Mouse (Mus musculus) kidney, postnatal 36 days (tissue): ENCODE results near the gene Rep15.

Experiments
- DNase-seq, 2 experiments: peaks; one replicate each; pipeline ENCODE4 v3.0.0; 2021 to 2022; ENCODE audit warnings: mixed read lengths in 2 of 2

The Rep15 gene

DNA sequence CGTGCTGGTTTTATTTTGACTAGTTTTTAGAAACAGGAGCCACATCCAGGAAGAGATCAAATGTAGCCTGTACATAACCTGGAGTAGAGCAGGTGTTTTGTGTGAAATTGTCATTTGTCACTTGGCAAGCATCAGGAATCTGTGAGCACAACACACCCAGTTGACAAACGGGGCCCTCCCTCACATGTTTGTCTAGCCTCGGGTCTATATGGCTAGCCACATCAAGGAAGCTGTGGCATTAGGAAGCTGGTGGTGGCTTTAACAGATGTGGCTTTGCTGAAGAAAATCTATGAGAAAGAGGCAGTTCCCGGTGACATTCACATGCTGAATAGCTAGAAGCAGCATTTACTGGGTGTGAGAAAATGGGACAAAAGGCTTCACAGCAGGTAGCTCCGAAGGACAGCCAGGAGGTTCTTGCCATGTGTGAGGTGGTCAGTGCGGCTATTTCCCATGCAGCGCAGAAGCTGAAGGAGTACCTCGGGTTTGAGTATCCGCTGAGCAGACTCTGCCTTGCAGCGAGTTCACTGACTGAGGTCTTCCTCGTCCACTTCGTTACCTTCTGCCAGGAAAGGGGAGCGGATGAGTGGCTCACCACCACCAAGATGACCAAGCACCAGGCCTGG, at the start of gene Rep15:
Rep15 (plus strand) TSS at position 282 of the 623 bp plus-strand sequence.
- no peak for DNase-seq

DNA sequence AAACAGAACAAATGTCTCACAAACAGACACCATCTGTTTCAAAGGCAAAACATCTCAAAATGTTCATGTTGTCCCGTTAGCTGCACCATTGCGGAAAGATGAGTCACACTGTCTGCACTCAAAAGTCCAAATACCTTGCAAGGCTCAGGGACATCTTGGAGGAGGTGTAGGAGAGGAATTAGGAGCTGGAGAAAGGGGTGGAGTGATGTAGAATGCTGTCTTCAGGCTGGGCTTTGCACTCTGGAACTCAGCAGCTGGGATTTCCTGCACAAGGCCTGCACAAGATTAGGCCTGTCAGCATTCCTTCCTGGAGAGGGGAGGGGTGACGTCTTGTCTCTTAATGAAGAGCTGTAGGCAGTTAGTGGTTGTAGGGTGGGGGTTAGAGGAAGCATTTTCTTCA, 47.8 kb upstream of the Rep15 start:
- no peak for DNase-seq

DNA sequence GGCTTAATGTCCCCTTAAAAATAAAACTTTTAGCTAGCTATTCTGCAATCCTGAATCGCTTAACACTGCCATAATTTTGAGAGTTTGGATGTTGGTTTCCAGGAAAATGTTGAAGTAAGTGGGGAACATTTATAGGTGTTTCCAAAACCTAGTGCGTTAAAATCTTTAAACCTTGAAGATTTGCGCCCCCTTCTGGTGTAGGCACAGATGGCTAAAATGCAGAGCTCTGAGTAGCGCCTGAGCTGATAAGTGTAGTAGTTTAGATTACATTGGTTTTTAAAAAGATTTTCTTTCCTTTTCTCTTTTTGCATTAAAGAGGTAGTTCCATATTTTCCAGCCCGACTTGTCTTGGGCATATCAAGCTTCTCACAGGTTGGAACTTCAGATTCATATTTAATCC, 38.1 kb upstream of the Rep15 start:
- peak; percentile 60 to 82 for DNase-seq

DNA sequence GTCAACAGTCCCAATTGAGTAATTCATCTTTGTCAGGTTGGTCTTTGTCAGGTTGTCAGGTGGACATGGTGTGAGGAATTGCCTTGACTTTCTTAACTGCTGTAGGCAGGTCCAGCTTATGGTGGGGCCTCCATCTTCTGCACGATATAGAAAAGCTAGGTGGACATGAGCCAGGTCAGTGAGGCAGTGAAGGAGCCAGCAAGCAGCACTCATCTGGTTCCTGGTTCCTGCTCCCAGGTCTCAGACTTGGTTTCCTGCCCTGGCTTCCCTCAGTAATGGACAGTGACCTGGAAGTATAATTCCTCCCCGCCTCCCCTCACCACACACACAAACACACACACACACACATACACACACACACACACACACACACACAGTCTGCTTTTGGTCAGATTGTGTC, 37.0 kb upstream of the Rep15 start:
- DNase-seq: no peak

DNA sequence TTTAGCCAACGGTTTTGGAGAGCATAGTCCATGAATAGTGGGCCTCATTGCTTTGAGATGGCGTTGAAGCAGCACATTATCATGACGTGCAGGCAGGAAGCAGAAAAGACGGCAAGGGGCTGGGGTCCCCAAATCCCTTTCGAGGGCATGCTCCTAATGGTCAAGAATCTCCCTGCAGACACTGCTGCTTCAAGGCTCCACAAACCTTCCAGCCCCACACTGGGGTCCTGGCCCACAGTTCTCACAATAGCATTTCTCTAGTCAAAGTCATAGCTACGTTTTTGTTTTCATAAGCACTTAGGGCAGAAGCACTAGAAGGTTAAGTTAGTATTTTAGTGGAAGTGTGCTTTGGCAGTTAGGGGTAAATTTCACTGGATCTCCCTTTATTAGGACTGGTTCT, 36.5 kb upstream of the Rep15 start:
- no peak for DNase-seq

DNA sequence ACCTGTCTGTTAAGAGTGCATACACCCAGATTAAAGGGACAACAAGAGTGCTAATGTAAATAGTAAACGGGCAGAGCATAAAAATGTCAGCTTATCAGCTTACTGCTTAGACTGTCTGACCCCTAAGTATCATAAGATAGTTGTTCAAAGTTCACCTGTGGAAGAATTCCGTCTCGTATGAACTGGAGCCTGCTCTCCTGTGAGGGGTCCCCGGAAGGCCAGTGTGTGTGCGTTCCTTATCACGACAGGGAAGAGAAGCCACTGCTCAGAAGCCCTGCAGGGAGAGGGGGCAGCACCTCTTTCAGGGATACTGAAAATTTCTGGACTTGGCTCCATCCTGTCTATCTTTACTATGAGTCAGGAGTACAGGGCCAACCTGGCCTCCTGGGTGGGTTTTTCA, 35.4 kb upstream of the Rep15 start:
- DNase-seq: no peak

DNA sequence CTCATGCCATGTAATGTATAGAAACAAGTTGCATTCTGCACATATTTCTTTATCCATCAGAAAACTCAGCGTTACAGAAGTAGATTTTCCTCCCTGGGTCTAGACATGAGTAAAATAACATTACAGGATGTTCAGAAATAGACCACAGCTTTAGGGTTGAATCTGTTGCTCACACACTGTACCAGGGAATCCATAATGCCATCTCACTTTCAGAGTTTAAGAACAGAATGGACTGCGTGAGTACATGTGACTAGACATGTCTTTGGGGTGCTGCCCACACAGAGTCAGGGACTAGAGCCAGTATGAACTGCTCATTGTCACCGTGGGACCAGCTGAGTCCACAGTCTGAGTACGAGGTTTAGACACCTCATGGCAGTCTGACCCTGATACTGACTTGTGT, 33.7 kb upstream of the Rep15 start:
- DNase-seq: no peak

DNA sequence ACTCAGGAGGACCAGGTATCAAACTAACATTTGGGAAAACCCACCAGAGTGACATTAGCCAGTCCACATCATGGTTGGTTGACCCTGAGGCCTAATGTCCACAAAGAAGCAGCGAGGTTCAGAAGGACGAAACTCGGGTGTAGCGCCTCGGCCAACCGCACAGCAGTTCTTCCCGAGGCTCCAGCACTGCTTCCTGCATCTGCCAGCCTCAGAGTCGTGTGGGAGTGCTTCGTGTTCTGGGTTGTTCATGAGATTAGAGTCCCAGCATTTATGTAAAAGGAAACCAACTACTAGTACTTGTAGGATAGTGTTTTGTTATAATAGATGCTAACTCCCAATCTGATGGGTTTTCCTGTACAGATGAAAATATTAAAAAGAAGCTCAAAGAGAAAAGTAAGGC, 33.1 kb upstream of the Rep15 start:
- DNase-seq: no peak

DNA sequence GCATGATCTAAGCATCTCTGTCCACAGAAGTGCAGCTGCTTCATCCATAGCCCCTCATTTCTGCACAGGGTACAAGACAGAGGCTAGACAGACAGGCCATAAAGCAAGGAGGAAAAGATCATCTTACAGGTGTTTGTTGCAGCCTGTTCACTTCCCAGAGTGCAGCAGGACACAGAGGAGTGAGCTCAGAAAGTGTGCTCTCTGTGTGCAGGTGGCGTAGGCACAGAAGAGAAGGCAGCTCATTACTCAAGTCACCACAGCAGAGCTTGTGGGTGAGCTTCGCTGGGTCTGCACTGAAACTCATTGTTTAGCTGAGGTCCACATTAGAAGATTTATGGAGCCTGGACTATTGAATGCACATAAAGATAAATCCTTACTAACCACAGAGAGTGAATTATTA, 32.6 kb upstream of the Rep15 start:
- DNase-seq: no peak

DNA sequence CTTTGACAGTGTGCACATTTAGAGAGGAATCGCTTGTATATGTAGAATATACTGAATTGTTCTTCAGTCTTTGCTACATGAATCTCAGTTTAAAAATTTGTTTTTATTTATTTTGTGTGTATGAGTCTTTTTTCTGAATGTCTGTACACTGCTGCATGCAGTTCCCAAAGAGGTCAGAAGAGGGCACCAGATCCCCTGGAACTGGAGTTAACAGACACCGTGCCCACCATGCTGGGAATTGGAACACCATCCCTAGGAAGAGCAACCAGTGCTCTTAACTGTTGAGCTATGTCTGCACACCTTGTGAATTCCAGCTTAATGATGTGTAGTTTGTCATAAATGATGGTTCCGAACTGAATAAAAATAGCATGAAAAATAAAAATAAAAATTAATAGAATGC, 24.2 kb upstream of the Rep15 start:
- DNase-seq: peak; percentile 21 to 81

DNA sequence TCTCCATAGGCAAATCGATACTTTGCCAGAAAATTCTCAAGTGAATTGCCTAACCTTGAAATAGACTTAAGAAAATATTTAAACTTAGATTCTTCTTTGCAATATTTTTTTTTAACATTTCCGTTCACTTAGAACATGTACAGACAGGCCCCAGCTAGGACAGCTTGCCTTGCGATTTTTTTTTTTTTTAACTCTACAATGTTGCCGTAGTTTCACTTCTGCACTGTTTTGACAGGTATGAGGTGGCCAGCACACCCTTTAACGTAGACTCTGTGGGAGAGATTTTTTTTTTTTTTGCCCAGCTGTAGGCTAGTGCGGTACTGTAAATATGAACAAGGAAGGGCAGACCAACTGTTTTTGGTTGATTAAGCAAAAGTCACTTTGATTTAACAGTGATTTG, 22.0 kb upstream of the Rep15 start:
- no peak for DNase-seq

DNA sequence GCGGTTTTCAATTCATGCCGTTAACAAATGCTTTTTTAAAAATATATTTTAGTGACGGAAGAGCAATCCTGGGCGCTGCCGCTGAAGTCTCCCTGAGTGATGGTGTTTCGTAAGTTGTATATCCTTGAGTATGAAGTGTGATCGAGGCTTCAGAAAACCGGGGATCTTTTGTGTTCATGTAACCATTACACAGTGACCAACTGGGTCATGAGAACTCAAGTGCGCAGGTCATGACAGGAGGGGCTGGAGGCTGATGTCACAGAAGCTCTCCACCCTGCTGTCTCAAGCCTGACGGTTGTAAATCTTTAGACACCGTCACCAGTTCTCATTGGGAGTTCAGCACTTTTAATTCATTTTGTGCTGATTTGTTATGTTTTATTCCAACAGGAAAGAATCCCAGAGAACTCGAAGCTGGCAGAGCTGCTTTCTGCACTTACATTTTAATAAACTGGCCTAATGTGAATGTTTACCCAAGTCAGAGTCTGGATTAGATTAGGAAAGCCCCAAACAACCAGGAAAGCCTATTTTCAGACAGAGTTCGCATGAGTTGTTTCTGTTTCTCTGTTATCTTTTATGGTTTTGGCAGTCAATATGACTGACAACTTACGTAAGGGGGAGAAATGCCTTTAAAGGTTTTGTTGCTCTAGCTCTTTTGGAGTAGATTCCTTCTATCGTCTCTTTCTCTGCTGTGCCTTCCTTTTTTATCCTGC, 21.4 kb upstream of the Rep15 start:
- no peak for DNase-seq

DNA sequence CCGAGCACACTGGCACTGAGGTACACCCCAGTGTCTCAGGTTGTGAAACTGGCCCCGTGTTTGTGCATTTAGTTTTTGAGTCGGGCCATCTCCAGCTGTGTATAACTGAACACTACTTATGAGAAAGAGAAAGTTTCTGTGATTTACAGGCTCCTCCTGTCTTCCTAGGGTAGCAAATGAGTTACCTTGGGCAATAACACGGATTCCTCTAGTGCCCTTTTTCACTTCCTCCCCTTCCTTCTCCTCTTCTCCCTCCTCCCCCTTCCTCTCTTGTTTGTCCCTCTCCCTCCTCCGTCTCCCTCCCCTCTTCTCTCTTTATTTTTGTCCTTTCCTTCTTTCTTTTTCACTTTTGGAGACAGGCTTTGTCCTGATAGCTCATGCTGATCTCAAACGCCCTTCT, 20.8 kb upstream of the Rep15 start:
- no peak for DNase-seq

DNA sequence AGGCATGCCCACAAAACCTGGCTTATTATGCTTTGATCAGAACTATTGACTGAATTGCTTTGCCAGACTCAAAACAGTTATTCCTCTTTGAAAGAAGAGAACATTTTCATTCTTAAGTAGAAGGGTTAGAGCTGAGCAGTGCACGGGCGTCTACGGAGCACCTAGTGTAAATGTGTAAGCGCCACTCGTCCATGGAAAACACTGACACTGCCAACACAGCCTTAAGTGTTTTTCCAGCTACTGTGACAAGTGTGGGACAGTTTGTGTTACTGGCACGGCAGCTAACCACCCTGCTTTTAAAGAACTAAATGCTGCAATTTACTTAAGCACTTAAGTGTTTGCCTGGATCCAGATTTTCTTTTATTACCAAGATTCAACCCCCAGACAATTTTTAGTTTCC, 20.4 kb upstream of the Rep15 start:
- no peak for DNase-seq

DNA sequence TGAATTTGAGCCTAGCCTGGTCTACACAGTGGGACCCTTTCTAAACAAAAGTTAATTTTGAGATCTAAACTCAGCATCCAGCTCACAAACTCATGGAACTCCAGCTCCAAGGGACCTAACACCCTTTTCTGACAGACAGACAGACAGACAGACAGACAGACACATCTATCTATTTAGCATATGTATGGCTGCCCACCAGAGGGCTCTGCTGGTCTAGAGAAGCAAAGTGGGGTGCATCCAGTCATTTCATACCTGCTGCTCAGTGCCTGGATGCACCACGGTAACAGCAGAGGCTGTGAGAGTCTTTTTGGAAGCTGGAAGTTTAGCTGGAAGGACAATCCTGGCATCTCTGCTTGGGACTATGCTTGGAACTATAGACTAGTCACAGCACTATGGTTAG, 18.8 kb upstream of the Rep15 start:
- no peak for DNase-seq

DNA sequence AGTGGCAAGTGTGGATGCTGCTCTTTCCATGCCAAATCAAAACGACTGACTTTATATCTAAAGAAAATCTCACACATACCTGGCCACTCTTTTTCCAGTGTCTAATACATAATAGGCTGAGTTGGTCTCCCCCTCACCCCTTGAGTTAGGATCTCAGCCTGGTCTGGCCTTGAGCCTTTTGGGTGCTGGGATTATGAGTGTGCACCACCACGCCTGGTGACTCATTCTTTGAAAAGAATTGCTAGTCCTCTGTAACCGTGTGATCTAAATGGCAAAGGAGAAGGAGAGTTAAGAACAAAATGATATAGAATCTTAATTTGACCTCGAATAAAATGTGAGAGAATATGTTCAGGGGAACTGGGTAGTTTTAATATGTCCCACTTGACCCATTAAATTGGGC, 14.5 kb upstream of the Rep15 start:
- no peak for DNase-seq

DNA sequence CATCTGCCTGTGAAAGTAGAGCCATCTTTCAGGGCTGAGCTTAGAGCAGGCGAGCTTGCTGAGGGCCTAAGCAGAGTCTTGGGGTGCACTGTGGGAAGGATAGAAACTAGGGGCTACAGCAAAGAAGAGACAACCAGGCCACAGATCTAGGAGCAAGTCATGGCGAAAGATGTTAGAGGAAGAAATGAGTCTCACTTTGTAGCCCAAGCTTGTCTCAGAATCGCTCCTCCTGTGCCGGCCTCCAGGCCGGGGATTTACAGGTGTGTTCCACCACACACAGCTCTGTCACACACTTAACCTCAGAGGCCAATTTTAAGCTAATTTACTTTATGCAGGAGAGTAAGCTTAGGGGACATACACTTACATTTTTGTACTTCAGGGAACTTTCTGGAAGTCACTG, 14.0 kb upstream of the Rep15 start:
- no peak for DNase-seq

DNA sequence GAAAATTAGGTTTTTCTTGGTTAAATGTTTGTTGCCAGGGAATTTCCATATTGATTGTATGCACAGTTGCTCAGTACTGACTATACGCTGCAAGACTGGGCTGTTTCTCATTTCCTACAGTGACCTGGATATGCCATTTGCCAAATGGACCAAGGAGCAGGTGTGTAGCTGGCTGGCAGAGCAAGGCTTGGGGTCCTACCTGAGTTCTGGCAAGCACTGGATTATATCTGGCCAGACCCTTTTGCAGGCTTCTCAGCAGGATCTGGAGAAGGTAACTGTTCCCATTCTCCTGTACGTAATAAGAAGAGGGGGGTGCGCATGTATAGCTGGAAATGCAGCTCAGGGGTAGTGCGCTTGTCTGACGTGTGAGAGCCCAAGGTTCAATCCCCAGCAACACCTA, 11.2 kb upstream of the Rep15 start:
- no peak for DNase-seq

DNA sequence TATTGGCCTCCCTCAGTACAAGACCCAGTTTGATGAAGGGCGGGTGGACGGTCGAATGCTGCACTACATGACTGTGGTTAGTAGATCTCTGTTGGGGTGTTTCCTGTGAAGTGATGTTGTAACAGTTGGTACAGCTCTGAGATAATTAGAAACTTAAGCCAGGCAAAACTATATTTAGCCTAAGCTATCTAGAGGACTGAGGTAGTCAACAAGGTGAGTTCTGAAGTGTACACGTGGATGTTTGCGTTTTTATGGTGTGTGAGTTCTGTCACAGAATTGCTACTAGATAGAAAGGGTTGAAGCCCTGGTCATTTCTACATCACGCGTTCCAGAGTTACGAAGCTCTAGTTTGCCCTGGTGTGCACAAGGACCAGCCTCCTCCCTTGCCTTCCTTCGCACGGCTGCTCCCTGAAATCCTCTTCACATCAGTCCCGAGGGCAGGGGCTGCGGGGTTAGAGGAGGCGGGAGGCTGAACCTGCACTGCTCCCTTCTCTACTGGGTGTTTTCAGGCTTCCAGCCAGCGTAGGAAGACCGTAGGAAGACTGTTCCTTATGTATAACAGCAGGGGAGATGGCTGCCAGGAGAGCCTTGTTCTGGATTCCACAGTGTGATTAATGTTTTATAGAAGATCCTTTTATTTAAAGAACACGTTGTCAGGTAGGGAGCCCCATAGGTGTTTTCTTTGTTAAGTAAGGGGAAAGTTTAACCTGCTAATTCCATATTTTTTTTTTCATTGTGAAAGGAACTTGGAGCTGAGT, 9.8 kb upstream of the Rep15 start:
- no peak for DNase-seq

DNA sequence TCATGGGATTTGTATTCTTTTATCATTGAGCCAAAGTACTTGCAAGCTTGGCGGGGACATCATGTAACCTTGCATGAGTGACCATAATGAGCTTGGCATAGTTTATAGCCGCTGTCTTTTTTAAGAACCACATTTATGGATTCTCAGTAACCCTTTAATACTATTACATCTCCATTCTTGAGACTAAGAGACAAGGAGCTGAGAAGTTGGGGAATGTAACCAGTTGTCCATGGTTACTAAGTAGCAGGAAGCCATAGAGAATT, 9.3 kb upstream of the Rep15 start:
- DNase-seq: no peak

DNA sequence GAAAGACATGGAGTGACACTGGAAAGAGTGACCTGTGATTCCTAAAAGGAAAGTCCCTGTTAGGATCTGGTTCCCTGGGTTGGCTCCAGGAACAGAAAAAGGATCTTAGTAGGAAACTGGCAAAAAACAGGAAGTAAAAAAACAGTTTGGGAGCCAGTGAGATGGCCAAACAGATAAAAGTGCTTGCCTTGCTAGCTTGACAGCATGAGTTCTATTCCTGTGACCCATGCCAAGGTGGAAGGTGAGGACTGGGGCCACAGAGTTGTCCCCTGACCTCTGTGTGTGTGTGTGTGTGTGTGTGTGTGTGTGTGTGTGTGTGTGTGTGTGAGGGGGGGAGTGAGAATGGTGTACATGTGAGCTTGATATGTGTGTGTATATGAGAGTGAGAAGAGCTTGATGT, 8.8 kb upstream of the Rep15 start:
- DNase-seq: no peak

DNA sequence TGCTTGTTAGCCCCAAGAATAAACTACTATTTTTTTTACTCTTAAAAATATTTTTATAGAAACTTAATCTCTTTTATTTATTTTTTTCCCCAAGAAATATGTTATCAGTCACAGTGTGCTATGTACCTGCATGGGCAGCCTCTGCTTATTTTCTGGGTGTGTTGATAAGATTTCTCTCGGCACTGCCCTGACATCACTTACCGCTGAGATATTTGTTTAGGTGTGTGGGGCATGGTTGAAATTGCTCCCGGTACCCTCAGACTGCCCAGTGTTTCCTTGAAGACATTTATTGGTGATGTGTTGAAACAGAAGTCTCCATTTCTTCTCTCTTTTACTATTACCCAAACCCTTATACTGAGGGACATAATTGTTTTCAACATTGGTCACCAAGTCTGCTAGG, 7.6 kb upstream of the Rep15 start:
- no peak for DNase-seq

DNA sequence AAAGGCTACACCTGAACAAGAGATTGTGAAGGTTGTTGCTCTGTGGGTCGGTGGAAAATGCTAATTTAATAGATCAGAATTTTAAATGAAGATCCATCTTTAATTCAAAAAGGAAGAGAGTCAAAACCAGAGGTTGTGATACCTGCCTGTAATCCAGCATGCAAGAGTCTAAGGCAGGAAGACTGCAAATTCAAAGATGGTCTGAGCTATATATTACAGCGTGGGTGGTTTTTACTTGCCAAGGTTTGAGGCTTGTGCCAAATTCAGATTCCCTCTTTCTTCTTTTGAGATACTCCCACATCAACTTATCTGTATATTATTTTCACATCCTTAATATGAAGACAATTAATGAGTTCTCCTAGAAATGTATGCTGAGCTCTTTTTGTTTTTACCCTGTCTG, 4.0 kb upstream of the Rep15 start:
- DNase-seq: no peak

DNA sequence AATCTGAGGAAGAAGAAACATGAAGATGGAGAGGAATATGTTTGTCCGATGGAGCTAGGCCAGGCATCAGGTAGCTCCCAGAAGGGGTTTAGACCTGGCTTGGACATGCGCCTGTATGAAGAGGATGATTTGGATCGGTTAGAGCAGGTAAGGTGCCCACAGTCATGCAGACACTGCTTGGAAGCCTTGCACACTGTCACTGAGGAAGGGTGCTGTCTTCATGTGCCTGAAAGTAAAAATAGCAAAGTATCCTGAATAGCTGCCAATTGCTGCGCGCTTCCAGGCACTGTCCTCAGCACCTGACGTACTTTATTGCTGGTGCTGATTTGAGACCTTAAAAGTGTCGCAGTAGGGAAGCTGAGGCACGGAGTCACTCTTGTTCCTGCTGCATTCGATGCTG, 2.8 kb upstream of the Rep15 start:
- no peak for DNase-seq
